Mouse (Mus musculus): Measurements from ENCODE around the gene Trim65. TPM values are rescaled to one million over a fixed set of nuclear protein-coding genes. Genes with fewer than 3 reads are reported as not detected.

Gene Trim65
- polyA plus RNA-seq, 1 experiment = 8.2 TPM

DNA sequence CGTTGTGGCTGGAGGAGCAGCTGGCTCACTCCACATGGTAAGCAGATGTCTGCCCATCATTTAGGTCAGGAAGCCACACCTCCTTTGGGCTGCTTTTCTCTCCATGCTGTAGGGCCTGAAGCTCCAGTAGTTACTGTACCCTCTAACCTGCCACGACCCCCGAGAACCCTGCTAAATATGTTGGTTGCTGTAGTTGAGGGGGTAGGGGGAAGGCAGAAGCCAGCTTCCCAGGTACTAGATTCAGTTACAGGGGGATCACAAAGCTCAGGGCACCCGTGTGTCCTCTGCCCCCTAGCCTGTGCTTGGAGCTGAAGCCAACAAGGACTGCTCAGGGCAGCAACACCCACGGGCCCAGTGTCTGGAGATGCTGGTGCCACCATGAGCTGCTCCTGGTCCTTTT is 2.6 kb upstream of the Trim65 start:
- 55% methylated on average over 5 of the region's 5 CpGs for WGBS
- Histone ChIP-seq H3K27ac (ENCODE audit: control insufficient read depth, insufficient read depth, low read depth, low read length, poor library complexity) (no peak overlapping the region), H3K4me1 (ENCODE audit: control insufficient read depth, insufficient read depth, low read length) (peaks cover 5% of the 10 kb centered on the region; the same call in 1 of the 2 replicates), H3K4me3 (replicated peaks; ENCODE audit: control insufficient read depth, low read depth, low read length) (no peak overlapping the region)
- TF ChIP-seq CTCF (IDR thresholded peaks at IDR 0.05; ENCODE audit: control insufficient read depth, insufficient read depth, low read length) (no peak), POLR2A (IDR thresholded peaks at IDR 0.05; ENCODE audit: borderline replicate concordance, control insufficient read depth, low read depth, low read length) (no peak)

DNA sequence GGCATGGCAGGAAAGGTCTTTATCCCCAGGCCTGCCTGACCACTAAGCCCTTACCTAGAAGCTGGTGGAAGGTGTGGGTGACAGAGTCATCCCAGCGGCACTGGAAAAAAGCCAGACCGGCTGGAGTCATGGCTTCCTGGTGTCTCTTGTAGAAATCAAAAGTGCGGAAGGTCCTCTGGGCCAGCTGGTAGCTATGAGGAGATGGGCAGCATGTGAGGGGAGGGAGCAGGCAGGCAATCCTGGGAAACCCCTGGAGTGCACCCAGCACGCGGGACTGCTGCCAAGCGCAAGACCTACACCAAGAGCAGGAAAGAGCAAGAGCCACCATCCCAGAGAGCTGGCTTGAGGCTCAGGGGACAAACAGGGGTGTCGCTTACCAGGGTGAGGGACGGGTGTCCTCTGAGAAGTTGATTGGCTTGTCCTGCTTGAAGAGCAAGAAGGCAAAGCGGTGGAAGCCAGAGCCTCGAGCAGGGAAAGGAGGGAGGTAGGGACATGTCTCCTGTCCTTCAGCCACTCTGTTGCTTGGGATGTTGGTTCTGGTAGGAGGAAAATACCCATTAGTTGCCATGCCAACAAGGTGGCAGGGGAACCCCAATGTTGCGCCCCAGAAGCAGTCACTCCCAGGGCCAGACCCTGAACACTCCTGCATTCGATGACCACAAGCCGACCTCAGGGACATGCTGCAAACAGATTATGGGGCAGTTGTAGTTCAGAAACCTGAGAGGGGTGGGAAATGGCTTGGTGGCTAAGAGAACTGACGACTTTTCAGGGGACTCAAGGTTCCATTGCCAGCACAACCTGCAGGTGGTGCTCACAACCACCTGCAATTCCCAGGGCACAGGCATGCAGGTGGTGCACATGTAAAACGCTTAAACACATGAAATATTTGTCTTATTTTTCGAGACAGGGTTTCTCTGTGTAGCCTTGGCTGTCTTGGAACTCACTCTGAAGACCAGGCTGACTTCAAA is 1.7 kb upstream of the Trim65 start:
- peak; percentile 22; the same call in 1 of the 2 replicates for TF ChIP-seq CTCF (IDR thresholded peaks at IDR 0.05; ENCODE audit: control insufficient read depth, insufficient read depth, low read length)
- no peak for TF ChIP-seq POLR2A (IDR thresholded peaks at IDR 0.05; ENCODE audit: borderline replicate concordance, control insufficient read depth, low read depth, low read length)
- peaks cover 5% of the 10 kb centered on the region; the same call in 1 of the 2 replicates for H3K4me1 ChIP-seq (ENCODE audit: control insufficient read depth, insufficient read depth, low read length)
- no peak overlapping the region for H3K4me3 ChIP-seq (replicated peaks; ENCODE audit: control insufficient read depth, low read depth, low read length)
- H3K27ac ChIP-seq (ENCODE audit: control insufficient read depth, insufficient read depth, low read depth, low read length, poor library complexity) = no peak overlapping the region
- WGBS = 76% methylated on average over 16 of the region's 16 CpGs

DNA sequence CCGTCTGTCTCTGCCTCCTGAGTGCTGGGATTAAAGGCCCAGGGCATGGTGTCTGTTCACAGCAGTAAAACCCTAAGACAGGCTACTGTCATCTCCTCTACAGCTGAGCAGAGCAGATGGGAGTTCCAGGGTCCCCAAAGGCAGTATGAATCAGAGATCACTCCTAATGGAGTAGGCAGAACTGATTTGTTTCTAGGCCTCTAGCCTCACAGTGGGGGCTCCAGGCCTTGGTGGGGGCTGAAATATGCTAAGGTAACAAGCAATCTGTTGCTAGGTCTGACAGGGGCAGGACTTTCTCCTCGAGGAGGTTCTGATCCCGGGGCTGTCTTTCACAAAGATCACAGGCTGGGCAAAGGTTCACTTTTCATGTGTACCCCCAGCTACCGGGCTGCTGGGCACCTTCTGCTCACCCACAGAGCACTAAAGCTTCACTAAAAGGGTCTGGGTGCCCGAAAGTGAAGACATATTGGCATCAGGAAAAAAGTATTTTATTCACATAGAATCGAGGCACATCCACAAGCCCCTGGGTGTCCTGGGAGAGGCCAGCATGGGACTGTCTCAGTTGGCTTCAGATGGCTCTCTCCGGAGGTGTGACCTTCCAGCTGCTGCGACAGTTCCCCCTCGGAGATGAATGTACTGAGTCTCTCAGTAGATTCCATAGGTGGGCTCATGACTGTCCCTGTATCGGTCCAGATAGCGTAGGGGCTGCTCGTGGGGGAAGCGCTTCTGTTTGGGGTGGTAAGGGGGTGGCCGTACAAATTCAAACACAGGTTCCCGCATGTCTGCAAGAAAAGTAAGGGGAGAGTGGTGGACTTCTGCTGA is 632 bp upstream of the Trim65 start:
- TF ChIP-seq POLR2A (IDR thresholded peaks at IDR 0.05; ENCODE audit: borderline replicate concordance, control insufficient read depth, low read depth, low read length) (no peak), CTCF (IDR thresholded peaks at IDR 0.05; ENCODE audit: control insufficient read depth, insufficient read depth, low read length) (no peak)
- H3K27ac ChIP-seq (ENCODE audit: control insufficient read depth, insufficient read depth, low read depth, low read length, poor library complexity) = peak overlapping the region; percentile 98
- H3K4me1 ChIP-seq (ENCODE audit: control insufficient read depth, insufficient read depth, low read length) = peaks cover 5% of the 10 kb centered on the region; the same call in 1 of the 2 replicates
- peak overlapping the region; percentile 97 for H3K4me3 ChIP-seq (replicated peaks; ENCODE audit: control insufficient read depth, low read depth, low read length)
- 77% methylated on average over 15 of the region's 15 CpGs for WGBS

DNA sequence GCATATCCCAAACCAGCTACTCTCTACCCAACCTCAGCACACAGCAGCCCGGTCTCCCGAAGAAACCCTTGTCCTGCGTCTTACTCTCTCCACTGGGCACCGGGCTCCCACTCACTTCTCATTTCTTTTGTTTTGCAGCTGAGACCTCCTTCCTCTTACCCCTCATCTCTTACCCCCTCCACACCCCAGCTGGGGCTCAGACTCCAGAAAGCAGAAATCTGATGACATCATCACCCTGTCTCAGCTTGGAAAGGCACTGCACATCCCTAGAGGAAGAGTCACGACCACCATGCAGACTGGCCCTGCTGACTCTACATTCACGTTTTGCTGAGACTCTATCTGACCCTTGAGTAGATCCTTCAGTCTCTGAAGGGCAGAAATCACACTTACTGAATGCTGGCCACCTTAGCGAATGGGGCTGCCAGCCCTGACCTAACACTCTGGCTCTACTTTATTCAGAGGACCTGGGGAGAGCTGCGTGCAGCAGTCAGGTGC is 888 bp downstream of the Trim65 start:
- WGBS = 3% methylated on average over 8 of the region's 8 CpGs
- Histone ChIP-seq H3K4me1 (ENCODE audit: control insufficient read depth, insufficient read depth, low read length) (peaks cover 5% of the 10 kb centered on the region; the same call in 1 of the 2 replicates), H3K4me3 (replicated peaks; ENCODE audit: control insufficient read depth, low read depth, low read length) (peak overlapping the region; percentile 97), H3K27ac (ENCODE audit: control insufficient read depth, insufficient read depth, low read depth, low read length, poor library complexity) (peak overlapping the region; percentile 98)
- no peak for TF ChIP-seq POLR2A (IDR thresholded peaks at IDR 0.05; ENCODE audit: borderline replicate concordance, control insufficient read depth, low read depth, low read length)
- no peak for TF ChIP-seq CTCF (IDR thresholded peaks at IDR 0.05; ENCODE audit: control insufficient read depth, insufficient read depth, low read length)

DNA sequence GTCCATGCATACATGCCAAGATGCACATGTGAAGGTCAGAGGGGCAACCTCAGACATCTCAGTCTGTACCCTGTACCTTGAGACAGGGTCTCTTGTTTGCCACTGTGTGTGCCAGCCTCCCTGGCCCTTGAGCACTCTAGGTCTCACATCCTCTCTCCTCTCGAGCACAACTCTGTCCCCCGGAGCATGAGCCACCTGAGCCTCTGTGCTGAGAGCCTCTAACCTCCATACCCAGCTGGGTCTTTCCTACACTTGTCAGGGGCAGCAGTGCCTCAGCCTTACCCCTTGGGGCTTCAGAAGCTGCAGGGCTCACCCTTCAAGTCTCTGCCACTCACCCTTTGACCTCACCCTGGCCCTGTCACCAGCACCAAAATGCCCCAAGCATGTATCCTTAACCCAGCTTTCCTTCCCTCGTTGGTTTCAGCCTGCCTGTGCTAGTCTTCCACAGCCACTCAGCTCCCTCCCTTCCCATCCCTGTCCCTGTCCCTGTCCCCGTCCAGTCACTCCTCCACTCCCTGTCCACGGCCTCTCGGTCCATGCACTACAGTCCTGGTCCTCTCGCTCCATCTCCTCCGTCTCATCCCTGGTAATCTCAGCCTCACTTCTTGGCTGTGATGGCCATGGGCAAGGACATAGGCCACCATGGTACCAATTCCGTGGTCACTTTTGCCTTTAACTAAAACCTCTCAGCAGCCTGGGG is 1.7 kb downstream of the Trim65 start:
- Histone ChIP-seq H3K4me3 (replicated peaks; ENCODE audit: control insufficient read depth, low read depth, low read length) (peak overlapping the region; percentile 12), H3K4me1 (ENCODE audit: control insufficient read depth, insufficient read depth, low read length) (peaks cover 5% of the 10 kb centered on the region; the same call in 1 of the 2 replicates), H3K27ac (ENCODE audit: control insufficient read depth, insufficient read depth, low read depth, low read length, poor library complexity) (peak overlapping the region; percentile 1; the same call in 1 of the 2 replicates)
- WGBS = 72% methylated on average over 9 of the region's 9 CpGs
- TF ChIP-seq POLR2A (IDR thresholded peaks at IDR 0.05; ENCODE audit: borderline replicate concordance, control insufficient read depth, low read depth, low read length) = no peak
- no peak for TF ChIP-seq CTCF (IDR thresholded peaks at IDR 0.05; ENCODE audit: control insufficient read depth, insufficient read depth, low read length)

DNA sequence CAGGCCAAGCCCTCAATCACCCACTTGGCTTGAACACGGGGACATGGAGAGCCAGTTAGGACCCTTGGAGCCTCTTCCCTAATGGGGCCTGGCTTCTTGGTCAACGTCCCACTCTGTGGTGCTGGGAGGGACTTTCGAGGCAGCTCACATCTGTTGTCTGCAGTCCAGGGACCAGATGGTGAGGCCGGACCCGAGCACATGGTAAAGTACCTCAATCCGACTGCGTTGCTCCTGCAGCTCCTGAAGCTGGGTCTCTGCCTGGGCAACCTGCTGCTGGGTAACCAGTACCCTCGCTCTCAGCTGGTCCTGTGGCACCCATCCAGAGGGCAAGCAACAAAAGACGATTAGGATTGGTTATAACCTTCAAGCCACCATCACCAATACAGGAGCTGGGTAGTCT is 2.9 kb downstream of the Trim65 start:
- H3K27ac ChIP-seq (ENCODE audit: control insufficient read depth, insufficient read depth, low read depth, low read length, poor library complexity) = no peak overlapping the region
- peaks cover 5% of the 10 kb centered on the region; the same call in 1 of the 2 replicates for H3K4me1 ChIP-seq (ENCODE audit: control insufficient read depth, insufficient read depth, low read length)
- TF ChIP-seq CTCF (IDR thresholded peaks at IDR 0.05; ENCODE audit: control insufficient read depth, insufficient read depth, low read length) (no peak), POLR2A (IDR thresholded peaks at IDR 0.05; ENCODE audit: borderline replicate concordance, control insufficient read depth, low read depth, low read length) (no peak)
- H3K4me3 ChIP-seq (replicated peaks; ENCODE audit: control insufficient read depth, low read depth, low read length) = no peak overlapping the region
- 84% methylated on average over 9 of the region's 9 CpGs for WGBS

DNA sequence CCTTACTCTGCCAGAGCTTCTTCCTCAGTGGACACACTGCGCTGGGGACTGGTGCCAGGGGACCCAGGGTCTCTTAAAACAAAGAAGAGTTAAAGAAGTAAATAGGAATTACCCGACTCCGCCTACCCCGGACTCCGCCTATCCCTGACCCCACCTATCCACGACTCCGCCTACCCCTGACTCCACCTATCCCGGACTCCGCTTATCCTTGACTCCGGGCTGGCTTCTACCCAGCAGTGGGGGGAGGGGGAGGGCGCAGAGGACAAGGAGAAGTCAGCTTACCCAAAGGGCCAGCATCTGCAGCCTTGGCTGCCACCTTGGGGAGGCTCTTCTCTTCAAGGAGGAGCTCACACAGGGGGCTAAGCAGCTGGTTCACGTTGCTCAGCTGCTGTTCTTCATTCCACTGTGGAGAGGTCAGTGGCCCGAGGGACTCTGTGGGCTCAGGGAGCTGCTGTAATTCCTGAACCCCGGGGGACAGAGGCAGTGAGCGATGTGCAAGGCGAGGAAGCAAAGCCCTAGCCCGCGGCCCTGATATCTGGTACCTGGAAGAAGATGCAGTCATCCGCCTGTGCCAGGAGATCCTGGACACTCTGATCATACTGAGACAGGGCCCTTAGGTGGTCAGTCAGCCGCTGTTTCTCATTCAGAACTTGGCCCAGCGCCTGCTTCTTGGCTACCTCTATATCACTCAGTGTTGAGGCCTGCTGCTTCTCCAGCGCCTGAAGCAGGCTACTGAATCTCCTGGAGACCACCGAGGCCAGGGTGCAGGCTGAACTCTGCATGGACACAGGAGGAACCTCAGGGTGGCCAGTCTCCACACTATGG is 3.6 kb downstream of the Trim65 start, which contains the start of gene Trim47:
TSS of gene Trim47 (minus strand) at position 55 of the 825 bp plus-strand sequence.
- Histone ChIP-seq H3K4me1 (ENCODE audit: control insufficient read depth, insufficient read depth, low read length) (peaks cover 5% of the 10 kb centered on the region; the same call in 1 of the 2 replicates), H3K27ac (ENCODE audit: control insufficient read depth, insufficient read depth, low read depth, low read length, poor library complexity) (no peak within 1 kb of the TSS), H3K4me3 (replicated peaks; ENCODE audit: control insufficient read depth, low read depth, low read length) (no peak within 1 kb of the TSS)
- WGBS = 79% methylated on average over 23 of the region's 23 CpGs
- no peak for TF ChIP-seq CTCF (IDR thresholded peaks at IDR 0.05; ENCODE audit: control insufficient read depth, insufficient read depth, low read length)
- no peak for TF ChIP-seq POLR2A (IDR thresholded peaks at IDR 0.05; ENCODE audit: borderline replicate concordance, control insufficient read depth, low read depth, low read length)

Data from bone marrow, adult 2 months (tissue).